Mouse (Mus musculus): Measurements from ENCODE around the gene Defa33.
"Not testable (repeated sequence)": the region's sequence is repeated elsewhere in the genome, so short reads cannot be mapped to it uniquely, and the experiment has no call there.

Gene Defa33

DNA sequence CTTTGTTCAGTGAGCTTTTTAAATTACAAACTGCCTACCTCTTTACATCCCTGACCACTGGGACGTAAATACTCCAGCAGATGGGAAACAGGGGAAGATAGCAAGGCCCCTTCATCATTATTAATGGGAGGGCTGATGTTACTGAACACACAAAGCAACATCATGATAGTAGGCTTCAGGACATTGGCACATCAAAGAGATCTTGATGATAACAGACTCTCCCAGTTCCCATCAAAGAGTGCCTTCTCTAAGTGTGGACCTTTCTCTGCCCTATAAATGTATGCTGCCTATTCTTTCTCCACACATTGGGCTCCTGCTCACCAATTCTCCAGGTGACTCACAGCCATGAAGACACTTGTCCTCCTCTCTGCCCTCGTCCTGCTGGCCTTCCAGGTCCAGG, at the start of gene Defa33:
Gene Defa33 (plus strand): TSS at position 301 of the 400 bp plus-strand sequence.
- not testable (repeated sequence) for DNase-seq (ENCODE audit: low spot score in 2 of 2)

DNA sequence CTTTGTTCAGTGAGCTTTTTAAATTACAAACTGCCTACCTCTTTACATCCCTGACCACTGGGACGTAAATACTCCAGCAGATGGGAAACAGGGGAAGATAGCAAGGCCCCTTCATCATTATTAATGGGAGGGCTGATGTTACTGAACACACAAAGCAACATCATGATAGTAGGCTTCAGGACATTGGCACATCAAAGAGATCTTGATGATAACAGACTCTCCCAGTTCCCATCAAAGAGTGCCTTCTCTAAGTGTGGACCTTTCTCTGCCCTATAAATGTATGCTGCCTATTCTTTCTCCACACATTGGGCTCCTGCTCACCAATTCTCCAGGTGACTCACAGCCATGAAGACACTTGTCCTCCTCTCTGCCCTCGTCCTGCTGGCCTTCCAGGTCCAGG, 13.4 kb upstream of the Defa33 start, which contains the start of gene Defa2:
Gene Defa2 (plus strand): TSS at position 301 of the 400 bp plus-strand sequence.
- not testable (repeated sequence) for DNase-seq (ENCODE audit: low spot score in 2 of 2)

DNA sequence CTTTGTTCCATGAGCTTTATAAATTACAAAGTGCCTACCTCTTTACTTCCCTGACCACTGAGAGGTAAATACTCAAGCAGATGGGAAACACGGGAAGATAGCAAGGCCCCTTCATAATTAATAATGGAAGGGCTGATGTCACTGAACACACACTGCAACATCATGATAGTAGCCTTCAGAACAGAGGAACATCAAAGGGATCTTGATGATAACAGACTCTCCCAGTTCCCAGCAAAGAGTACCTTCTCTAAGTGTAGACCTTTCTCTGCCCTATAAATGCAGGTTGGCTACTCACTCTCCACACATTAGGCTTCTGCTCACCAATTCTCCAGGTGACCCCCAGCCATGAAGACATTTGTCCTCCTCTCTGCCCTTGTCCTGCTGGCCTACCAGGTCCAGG, 35.5 kb downstream of the Defa33 start, which contains the start of gene Defa36:
Gene Defa36 (plus strand): TSS at position 301 of the 400 bp plus-strand sequence.
- not testable (repeated sequence) for DNase-seq (ENCODE audit: low spot score in 2 of 2)

All from left cerebral cortex, adult 9 months (tissue).